Mouse (Mus musculus): ENCODE results near the gene Adgrg5. TPM values are rescaled to one million over a fixed set of nuclear protein-coding genes. Genes with fewer than 3 reads are reported as not detected.

Gene Adgrg5
- total RNA-seq, 1 experiment from 2014 or later, result 0.76 TPM

- no peak for DNase-seq
Observed at GRCm38 (mm10) chr8:94973270-94973669, 49.8 kb downstream of the Adgrg5 start.

GRCm38 (mm10) chr8:94973786-94974185 is 50.3 kb downstream of the Adgrg5 start:
- no peak for DNase-seq

- DNase-seq, result no peak
Observed at GRCm38 (mm10) chr8:94974467-94975165, 51.1 kb downstream of the Adgrg5 start, which contains the start of gene Adgrg1. Adgrg1 (plus strand) TSS chr8:94974751.

GRCm38 (mm10) chr8:94976651-94977417 is 53.3 kb downstream of the Adgrg5 start:
- DNase-seq, result no peak

GRCm38 (mm10) chr8:94978131-94978530 is 54.6 kb downstream of the Adgrg5 start:
- DNase-seq, result no peak

GRCm38 (mm10) chr8:94978593-94979319 is 55.3 kb downstream of the Adgrg5 start:
- no peak for DNase-seq

- DNase-seq, result no peak
Observed at GRCm38 (mm10) chr8:94980176-94980575, 56.7 kb downstream of the Adgrg5 start.

- no peak for DNase-seq
Observed at GRCm38 (mm10) chr8:94980976-94981375, 57.5 kb downstream of the Adgrg5 start.

- no peak for DNase-seq
Observed at GRCm38 (mm10) chr8:94981848-94982247, 58.4 kb downstream of the Adgrg5 start.

GRCm38 (mm10) chr8:94983146-94983545 is 59.7 kb downstream of the Adgrg5 start:
- DNase-seq, result no peak

GRCm38 (mm10) chr8:94983881-94984516 is 60.5 kb downstream of the Adgrg5 start:
- DNase-seq, result peak; percentile 55

- DNase-seq, result no peak
Observed at GRCm38 (mm10) chr8:94985023-94985422, 61.5 kb downstream of the Adgrg5 start.

- DNase-seq, result no peak
Observed at GRCm38 (mm10) chr8:94986676-94987075, 63.2 kb downstream of the Adgrg5 start.

GRCm38 (mm10) chr8:94987553-94987952 is 64.1 kb downstream of the Adgrg5 start:
- no peak for DNase-seq

- DNase-seq, result no peak
Observed at GRCm38 (mm10) chr8:94988619-94989018, 65.1 kb downstream of the Adgrg5 start.

GRCm38 (mm10) chr8:94989711-94990110 is 66.2 kb downstream of the Adgrg5 start:
- no peak for DNase-seq

GRCm38 (mm10) chr8:94990598-94991453 is 67.3 kb downstream of the Adgrg5 start:
- DNase-seq, result no peak

GRCm38 (mm10) chr8:94991454-94991994 is 68.0 kb downstream of the Adgrg5 start:
- DNase-seq, result no peak

- no peak for DNase-seq
Observed at GRCm38 (mm10) chr8:94992010-94992409, 68.5 kb downstream of the Adgrg5 start.

- peak; percentile 56 for DNase-seq
Observed at GRCm38 (mm10) chr8:94992534-94992933, 69.0 kb downstream of the Adgrg5 start.
